Mouse (Mus musculus) ES-Bruce4 (cell line): Measurements from ENCODE around the gene Caln1.

Experiments used
- CTCF ChIP-seq: IDR thresholded peaks from one replicate; pipeline ENCODE4 v1.8.1; 2011; ENCODE audit warnings: low read depth, low read length
- EP300 ChIP-seq: IDR thresholded peaks from 2 replicates; pipeline ENCODE4 v1.6.1; 2011; ENCODE audit warnings: low read depth, low read length; ENCODE audit not compliant: insufficient read depth
- POLR2A ChIP-seq: IDR thresholded peaks from one replicate; pipeline ENCODE4 v1.8.1; 2011; ENCODE audit warnings: low read length; ENCODE audit not compliant: insufficient read depth

- no peak for TF ChIP-seq CTCF
- no peak for TF ChIP-seq POLR2A
- TF ChIP-seq EP300, result no peak
Observed at GRCm38 (mm10) chr5:130742171-130742570, 372.9 kb downstream of the Caln1 start.
